Mouse (Mus musculus): ENCODE results near the gene Ninj1.

Gene Ninj1

GRCm38 (mm10) chr13:49171729-49172128, 15.6 kb upstream of the Ninj1 start:
- no peak for DNase-seq (ENCODE audit: extremely low read depth, low read depth)

GRCm38 (mm10) chr13:49172335-49172734, 14.9 kb upstream of the Ninj1 start:
- DNase-seq (ENCODE audit: extremely low read depth, low read depth), result no peak

DNA sequence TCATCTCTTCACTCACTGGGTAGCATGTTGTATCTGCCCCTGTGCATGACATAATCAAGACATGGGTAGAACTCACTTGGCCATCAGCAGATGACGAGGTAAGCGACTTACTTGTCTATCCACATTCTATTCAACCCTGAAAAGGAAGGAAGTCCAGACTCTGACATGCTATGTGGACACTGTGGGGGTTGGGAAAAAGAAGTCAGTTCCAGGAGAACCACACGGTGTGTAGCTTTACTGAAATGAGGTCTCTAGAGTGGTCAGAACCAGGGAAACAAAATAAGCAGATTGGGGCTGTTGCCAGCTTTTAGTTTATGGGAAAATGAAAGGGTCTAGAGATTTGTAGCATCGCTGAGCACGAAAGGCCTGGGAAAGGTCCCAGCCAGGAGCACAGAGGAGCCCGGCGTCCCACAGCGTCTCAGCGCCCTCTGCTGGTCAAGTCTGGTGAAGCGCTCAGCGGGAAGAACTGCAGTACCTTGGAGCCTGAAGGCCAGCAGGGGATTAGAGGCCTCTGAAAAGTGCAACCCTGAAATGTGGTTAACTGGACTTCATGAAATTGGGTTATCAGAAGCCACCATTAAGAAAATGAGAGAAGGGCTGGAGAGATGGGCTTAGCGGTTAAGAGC, 14.2 kb upstream of the Ninj1 start:
- peak; percentile 68 for DNase-seq (ENCODE audit: extremely low read depth, low read depth)

DNA sequence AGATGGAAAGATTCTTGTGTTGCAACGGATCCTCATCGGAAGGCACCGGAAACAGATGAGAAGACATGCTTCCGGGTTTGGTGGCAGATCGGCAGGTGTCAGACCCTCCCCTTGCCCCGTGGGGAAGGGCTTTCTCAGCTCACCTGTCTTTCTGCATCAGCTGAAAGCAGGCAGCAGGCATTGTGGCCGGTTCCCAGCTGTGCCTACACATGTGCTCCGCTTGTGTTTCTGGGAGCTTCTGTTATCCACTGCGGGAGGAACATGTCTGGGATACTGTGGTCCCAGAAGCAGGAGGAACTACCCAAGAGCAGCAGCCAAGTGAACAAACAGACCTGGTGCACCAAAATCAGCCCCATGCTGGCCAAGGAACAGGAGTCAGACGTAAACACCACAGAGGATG, 11.8 kb upstream of the Ninj1 start:
- DNase-seq (ENCODE audit: extremely low read depth, low read depth), result no peak

DNA sequence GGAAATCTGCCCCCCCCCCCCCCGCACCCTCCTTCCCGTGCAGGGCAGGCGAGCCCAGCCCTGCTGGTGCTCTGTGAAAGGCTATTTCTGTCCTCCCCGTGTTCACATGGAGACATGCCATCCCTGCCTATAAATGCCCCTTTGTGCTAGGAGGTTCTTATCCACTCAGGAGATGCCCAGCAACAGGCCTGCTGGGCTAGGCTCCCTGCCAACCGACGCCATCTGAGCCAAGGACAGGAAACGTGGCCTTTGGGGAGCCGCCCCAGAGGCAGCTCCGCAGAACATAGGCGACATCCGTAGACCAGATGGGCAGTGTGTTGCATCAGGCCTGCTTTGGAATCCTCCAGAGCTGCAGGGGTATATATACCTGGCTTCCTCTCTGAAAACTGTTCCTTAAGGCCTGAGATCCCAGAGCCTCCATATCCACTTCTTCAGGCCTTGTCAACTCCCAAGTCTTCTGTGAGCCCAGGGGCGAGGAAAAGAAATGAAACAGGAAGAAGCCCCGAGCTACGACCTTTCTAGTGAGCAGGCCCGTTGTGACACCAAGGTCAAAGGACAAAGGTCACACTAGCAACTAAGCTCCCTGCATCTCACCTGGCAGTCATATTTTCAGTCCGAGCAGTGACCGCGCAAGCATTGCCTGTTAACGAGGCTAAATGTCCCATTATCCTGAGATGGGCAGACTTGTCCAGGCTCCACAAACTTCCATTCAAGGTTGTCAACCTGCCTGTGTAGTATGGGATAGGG, 8.3 kb upstream of the Ninj1 start:
- no peak for DNase-seq (ENCODE audit: extremely low read depth, low read depth)

GRCm38 (mm10) chr13:49180274-49180673, 7.0 kb upstream of the Ninj1 start:
- DNase-seq (ENCODE audit: extremely low read depth, low read depth), result peak; percentile 12

- peak; percentile 32 for DNase-seq (ENCODE audit: extremely low read depth, low read depth)
Observed at GRCm38 (mm10) chr13:49180691-49181090, 6.6 kb upstream of the Ninj1 start.

GRCm38 (mm10) chr13:49181411-49181984, 5.8 kb upstream of the Ninj1 start:
- no peak for DNase-seq (ENCODE audit: extremely low read depth, low read depth)

DNA sequence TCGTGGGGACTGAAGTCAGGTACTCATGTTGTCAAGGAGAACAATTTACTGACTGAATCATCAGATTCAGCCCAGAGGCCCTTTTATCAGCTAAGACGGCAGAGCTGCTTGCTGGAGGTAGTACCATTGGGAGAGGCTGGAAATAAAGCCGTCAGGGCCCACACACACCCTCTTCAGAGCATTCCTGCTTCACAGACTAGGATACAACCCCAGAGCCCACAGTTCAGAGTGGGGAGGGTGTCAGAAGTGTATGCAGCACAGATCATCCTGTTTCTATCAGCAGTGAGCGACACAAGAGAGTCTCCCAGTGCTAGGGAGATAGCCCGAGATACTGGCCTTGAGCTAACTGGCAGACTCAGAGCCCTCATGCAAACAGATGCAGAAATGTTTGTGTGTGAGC, 4.1 kb upstream of the Ninj1 start:
- no peak for DNase-seq (ENCODE audit: extremely low read depth, low read depth)

DNA sequence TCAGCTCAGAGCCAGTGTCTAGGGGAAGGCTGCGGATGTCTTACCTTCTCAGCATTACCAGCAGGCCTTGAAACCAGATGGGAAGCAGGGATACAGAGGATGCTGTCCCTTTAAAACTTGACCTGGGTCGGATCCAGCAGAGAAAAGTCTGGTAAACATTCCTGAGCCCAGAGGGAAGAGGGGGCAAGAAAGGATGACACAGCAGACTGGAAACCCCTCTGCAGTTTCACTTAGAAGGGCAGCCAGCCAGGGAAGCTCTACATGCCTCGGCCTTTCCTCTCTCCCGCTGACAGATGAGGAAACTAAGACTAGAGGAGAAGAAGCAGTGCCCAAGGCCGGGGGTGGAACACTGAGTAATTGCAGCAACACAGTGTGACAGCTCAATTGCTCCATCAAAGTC, 3.6 kb upstream of the Ninj1 start:
- DNase-seq (ENCODE audit: extremely low read depth, low read depth), result no peak

DNA sequence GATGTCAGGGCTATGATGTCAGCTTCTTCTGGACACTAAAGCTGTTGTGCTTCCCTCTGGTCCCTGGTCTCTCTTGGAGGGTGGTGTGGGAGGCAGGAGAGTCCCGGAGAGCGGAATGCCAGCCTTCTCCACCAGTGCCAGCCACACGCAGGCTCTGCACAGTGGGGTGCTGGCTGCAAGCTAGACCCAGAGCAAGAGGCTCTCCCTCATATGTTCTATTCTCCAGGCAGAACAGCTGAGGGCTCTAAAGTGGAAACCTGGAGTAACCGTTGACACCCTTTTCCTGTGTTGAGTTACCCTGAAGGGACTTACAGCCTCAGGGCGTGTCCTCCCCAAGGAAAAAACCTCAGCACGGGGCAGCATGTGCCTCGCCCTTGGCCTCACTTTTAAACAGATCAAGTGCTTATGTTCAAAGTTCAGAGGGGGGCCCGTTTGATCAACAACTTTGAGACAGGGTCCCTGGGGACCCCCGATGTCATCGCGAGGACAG, 442 bp upstream of the Ninj1 start:
- DNase-seq (ENCODE audit: extremely low read depth, low read depth), result peak; percentile 64

GRCm38 (mm10) chr13:49188219-49188965, 1.1 kb downstream of the Ninj1 start:
- no peak for DNase-seq (ENCODE audit: extremely low read depth, low read depth)

- DNase-seq (ENCODE audit: extremely low read depth, low read depth), result no peak
Observed at GRCm38 (mm10) chr13:49188966-49189360, 1.7 kb downstream of the Ninj1 start.

DNA sequence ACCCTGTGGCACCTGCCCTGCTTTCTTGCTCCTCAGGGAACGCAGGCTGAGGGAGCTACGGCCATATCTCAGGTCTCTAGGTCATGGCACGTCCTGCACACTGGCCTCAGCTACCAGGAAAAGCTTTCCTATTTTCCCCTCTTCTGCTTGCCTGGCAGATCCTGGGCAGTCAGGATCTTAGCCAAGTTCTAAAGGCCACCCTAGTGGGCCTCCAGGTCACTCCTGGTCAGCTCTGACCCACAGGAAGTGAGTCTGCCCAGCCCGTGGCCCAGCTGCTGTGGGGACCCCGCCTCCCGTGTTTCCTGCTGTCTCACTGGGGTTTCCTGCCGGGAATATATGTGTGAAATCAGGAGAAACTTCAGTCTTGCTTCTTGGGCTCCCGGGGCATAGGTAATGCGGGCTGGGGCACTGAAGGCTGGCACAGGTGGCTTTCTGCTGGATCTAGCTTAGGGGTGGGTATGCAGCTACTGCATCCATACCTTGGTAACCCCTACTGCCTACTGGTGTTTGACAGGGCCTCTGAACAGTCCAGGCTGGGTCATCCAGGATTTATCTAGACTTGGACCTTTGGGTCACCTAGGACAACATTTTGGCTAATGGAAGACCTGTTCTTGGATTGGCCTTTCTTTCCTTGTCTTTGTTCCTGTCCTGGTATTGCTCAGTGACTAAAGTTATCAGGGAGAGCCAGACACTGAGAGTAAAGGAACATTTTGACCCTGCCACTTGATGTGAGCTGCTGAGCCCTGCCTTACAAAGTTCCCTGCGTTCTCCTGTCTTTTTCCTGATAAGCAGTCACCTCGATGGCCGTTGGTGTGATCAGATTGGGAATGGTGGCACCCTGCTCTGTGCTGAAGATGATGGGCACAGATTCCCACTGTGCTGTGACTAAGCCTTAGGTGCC, 2.9 kb downstream of the Ninj1 start:
- DNase-seq (ENCODE audit: extremely low read depth, low read depth), result no peak

DNA sequence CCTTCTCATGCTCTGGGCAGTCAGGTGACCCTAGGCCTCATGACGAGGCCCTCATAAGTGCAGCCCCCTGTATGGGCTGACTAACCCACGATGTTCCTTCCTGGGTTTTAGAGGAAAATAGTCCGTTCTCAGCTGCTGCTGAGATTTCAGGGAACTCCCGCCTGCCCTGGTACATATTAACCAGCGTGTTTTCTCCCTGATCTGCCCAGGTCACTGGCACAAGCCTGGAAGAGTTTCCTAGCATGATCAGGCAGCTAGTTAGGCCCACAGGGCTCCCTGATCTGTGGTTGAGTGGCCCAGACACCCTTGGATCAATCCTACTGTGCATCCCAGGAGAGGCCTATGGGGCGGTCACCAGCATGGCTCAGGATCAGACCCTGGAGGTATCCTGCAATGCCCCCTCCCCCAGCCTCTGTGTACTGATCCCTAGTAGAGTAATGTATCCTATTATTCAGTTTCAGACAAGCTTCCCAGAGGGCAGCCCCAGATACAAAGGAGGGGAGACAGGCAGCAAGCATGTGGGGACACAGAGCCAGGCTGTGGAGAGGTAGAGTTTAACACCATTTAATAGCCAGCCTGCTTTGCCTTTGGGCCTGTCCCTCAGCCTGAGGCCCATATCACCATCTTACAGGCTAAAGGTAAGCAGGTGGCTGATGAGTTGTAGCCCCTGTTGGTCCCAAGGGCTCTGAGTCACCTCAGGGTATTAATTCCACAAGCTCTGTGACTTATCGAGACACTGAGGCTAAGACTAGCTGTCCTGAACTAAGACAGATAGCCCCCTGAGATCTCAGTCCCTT, 3.8 kb downstream of the Ninj1 start:
- DNase-seq (ENCODE audit: extremely low read depth, low read depth), result no peak

DNA sequence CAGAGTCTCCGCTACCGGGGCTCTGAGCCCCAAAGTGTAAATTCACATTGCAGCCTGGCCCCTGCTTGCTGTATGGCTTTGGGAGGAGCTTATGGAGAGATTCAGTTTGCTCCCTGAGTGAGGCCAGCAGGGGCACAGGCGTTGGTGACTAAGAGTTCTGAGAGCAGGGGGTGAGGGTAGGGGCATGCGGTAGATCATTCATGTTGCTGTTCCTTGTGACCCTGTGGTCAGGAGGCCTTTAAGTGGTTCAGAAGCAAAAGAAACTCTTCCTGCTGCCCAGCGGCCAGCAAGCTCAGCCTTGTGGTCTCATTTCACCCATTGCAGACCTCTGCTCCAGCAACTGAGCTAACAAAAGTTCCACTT, 4.4 kb downstream of the Ninj1 start:
- DNase-seq (ENCODE audit: extremely low read depth, low read depth), result no peak

GRCm38 (mm10) chr13:49192156-49192855, 5.0 kb downstream of the Ninj1 start:
- DNase-seq (ENCODE audit: extremely low read depth, low read depth), result no peak

DNA sequence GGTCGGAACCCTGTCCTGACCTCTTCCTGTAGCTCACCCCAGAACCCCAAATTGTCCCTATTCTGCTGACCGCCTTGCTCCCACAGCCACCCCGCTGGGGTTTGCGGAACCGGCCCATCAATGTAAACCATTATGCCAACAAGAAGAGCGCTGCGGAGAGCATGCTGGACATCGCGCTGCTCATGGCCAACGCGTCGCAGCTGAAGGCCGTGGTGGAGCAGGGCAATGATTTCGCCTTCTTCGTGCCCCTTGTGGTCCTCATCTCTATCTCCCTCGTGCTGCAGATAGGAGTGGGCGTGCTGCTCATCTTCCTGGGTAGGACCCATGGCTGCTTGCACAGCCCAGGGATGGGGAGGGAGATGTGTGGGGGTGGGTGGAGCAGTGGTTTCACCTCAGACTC, 6.4 kb downstream of the Ninj1 start:
- DNase-seq (ENCODE audit: extremely low read depth, low read depth), result no peak

GRCm38 (mm10) chr13:49194811-49195210, 7.5 kb downstream of the Ninj1 start:
- DNase-seq (ENCODE audit: extremely low read depth, low read depth), result no peak

DNA sequence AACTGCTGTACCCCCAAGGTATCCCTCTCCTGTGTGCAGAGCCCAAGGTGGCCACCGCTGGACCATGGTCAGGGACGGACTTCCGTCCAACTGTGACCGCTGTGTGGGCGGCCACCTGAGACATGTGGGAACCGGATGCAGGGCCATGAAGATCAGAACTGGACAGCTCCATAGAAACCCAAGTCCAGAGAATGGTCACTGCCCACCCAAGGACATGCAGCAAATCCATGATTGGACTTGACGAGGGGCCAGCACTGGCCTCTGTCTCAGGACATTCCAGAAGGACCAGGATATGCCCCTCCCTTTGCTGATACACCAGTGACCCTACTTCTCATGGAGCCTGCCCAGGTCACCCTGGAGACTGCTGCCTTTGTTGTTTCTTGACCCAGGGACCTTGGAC, 8.4 kb downstream of the Ninj1 start:
- DNase-seq (ENCODE audit: extremely low read depth, low read depth), result no peak

Measured in MEL-GATA-1-ER (cell line).